Mouse (Mus musculus): ENCODE results near the gene Tas2r134.

DNA sequence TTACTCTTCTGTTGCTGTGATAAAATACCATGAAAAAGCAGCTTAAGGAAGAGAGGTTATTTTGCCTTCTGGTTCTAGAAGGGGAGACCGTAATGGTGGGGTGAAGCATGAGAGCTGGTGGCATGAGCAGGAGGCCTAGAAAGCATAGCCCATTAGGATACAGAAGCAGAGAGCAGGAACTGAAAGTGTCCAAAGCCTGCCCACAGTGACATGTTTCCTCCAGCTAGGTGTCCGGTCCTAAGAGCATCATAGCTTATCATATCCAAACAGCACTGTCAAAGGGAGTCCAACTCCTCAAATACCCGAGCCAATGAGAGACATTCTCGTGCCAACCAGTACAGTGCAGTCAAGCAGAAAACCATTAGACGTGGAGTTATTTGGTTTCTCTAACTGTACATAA, 47.5 kb upstream of the Tas2r134 start:
- TF ChIP-seq CTCF (IDR thresholded peaks at IDR 0.05; ENCODE audit: extremely low read depth, insufficient read length, insufficient replicate concordance, low read depth, low read length) (no peak), POLR2A (IDR thresholded peaks at IDR 0.05; ENCODE audit: low read depth, low read length) (no peak)
